Mouse (Mus musculus) heart, postnatal 36 days (tissue): ENCODE measurements around the gene Ssrp1. TPM values are rescaled to one million over a fixed set of nuclear protein-coding genes. Genes with fewer than 3 reads are reported as not detected.
A peak's percentile ranks its signal among the peaks of the same experiment; 100 is the strongest.

ENCODE experiments used
- DNase-seq, 2 experiments: peaks; one replicate each; pipeline ENCODE4 v3.0.0; 2021 to 2022
- intact Hi-C: fragments of 180-260 bp; cut with DNase I; formaldehyde crosslinking; loops from one replicate; pipeline ENCODE4 v1.15.1; 2025
- total RNA-seq, 2 experiments: library from RNA; stranded (reverse); gene quantifications; 2 replicates each; pipeline ENCODE4 v1.2.3; 2021

Ssrp1 gene
- 10 to 100 TPM; 40.6 to 41.6 TPM for total RNA-seq

- intact Hi-C loops = loop anchor here (1.0 kb wide), 1 partner anchor 10 kb away; no protein-coding TSS in a partner anchor
- peak; percentile 91 to 93 for DNase-seq
Measured at GRCm38 (mm10) chr2:85037047-85038026, at the start of gene Ssrp1, which contains the start of gene P2rx3. TSS of gene Ssrp1 (plus strand) at chr2:85037234. TSS of gene P2rx3 (minus strand) at chr2:85037462.

DNA sequence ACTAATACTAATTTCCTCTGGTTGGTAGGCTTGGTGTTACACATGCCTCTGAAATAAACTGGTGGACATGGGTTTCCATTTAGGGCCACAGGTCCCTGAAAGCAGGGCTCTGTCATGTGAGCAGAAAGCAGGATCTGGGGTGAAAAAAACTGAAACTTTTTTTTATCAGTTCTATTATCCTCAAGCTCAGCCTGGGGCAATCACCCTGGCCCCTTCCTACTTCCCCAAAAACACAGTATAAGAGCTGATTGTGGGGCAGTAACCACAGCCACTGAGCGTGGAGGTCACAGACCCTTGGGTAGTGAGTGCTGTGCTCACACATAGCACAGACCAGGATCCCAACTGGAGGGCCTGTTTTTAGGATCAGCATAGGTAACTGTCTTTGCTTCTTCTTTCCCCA lies 49.1 kb upstream of the Ssrp1 start, which contains the start of gene Prg3:
Prg3 (plus strand) TSS at position 286 of the 400 bp plus-strand sequence.
- intact Hi-C loops = no loop called here
- no peak for DNase-seq

DNA sequence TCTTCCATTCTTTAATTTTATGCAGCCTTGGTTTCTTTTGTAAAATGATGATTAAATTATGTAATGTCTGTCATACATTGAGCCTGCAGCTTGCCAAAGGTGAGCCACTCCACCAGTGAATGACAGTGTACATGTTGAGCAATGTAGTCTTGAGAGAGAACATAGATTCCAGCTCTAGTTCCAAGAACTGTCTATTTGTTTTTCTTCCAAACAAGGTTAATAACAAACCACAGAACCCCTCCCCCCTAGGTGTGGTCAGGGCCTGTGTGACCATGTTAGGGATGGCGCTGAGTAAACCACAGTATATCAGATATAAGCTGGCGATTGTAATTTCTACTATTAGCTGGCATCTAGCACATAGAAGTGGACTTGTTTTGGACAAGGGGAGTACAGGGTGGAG lies 40.7 kb upstream of the Ssrp1 start:
- intact Hi-C loops = no loop called here
- DNase-seq = no peak

GRCm38 (mm10) chr2:84999486-85000181 lies 37.4 kb upstream of the Ssrp1 start:
- intact Hi-C loops = no loop called here
- peak; percentile 24 to 28 for DNase-seq

DNA sequence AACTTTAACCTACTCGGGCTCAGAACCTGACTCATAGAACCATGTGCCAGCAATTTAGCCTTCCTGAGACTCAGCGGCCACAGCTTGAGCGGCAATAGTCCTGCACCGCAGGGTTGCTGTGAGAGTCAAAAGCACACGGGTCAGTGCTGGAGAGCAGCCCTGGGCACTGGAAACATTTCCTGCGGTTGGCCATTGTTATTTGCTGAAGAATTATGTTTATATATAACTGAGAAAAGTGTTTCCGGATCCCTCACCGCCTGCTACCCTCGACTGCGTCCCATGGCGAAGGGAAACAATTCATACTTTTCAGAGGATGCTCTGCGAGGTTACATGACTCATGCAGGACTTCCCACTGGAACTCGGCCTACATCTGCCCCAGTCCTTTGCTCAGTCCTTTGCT lies 35.5 kb upstream of the Ssrp1 start:
- peak in 1 of 2 experiments; percentile 14 for DNase-seq
- intact Hi-C loops = no loop called here

GRCm38 (mm10) chr2:85002575-85002974 lies 34.5 kb upstream of the Ssrp1 start:
- intact Hi-C loops = no loop called here
- DNase-seq = no peak

GRCm38 (mm10) chr2:85004341-85004740 lies 32.7 kb upstream of the Ssrp1 start:
- intact Hi-C loops = no loop called here
- DNase-seq = no peak

DNA sequence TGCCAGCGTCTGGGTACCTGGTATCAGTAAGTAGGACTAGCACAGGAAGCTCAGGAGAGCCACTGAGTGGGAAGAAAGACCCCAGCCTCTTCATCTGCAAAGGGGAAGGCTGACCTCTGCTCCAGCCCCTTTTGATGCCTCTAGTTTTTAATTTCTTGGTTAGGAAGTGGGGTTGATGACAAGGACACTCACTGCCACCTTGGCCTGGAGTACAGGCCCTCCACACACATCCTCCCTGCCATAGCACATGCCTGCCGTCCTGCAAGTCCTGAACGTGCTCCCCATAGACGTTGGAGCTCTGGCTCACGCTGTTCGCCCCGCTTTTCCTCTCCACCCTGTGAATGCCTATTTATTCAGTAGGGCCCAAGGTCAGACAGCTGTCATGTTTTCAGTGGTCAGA lies 30.4 kb upstream of the Ssrp1 start:
- intact Hi-C loops = loop anchor here (2.0 to 5.0 kb wide), 2 partner anchors 138 to 174 kb away; no protein-coding TSS in a partner anchor
- DNase-seq = no peak

DNA sequence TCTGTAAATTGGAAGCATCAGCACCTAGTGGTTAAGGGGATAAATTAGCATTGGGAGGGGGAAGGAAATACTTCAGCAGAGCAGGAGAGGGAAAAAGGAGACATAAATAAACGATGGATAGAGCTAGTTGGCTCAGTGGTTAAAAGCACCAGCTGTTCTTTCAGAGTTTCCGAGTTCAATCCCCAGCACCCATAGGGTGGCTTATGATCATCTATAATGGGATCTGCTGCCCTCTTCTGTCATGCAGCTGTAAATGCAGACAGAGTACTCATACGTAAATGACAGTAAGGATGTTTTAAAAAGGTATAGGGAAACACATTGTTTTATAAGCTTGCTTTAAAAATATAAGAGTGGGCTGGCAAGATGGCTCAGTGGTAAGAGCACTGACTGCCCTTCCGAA lies 29.3 kb upstream of the Ssrp1 start:
- DNase-seq = peak in 1 of 2 experiments; percentile 18
- intact Hi-C loops = loop anchor here (1.0 to 5.0 kb wide), 4 partner anchors 51 to 175 kb away; partner anchors contain the start of gene Rtn4rl2

GRCm38 (mm10) chr2:85009212-85009611 lies 27.8 kb upstream of the Ssrp1 start:
- intact Hi-C loops = loop anchor here (5.0 kb wide), 1 partner anchor 177 kb away; no protein-coding TSS in a partner anchor
- no peak for DNase-seq

- peak; percentile 11 for DNase-seq
- intact Hi-C loops = no loop called here
Measured at GRCm38 (mm10) chr2:85011906-85012604, 25.0 kb upstream of the Ssrp1 start.

DNA sequence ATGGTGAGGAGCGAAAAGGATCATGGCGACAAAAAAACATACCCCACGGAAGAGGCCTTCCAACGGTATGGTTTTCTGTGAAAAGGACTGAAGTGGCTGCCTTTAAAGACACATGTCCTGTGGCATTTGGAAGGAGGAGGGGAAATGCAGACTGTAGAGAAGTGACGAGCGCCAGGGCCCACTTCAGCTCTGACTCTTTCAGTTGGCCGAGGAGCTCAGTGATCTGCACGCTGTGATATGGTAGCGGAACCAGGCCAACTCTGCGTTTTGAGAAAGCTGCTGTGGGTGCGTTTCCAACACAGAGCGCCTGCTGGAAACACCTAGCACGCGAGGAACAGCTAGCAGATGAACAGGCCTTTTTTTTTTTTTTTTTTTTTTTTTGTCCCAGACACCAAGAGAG lies 24.4 kb upstream of the Ssrp1 start:
- intact Hi-C loops = no loop called here
- DNase-seq = no peak

DNA sequence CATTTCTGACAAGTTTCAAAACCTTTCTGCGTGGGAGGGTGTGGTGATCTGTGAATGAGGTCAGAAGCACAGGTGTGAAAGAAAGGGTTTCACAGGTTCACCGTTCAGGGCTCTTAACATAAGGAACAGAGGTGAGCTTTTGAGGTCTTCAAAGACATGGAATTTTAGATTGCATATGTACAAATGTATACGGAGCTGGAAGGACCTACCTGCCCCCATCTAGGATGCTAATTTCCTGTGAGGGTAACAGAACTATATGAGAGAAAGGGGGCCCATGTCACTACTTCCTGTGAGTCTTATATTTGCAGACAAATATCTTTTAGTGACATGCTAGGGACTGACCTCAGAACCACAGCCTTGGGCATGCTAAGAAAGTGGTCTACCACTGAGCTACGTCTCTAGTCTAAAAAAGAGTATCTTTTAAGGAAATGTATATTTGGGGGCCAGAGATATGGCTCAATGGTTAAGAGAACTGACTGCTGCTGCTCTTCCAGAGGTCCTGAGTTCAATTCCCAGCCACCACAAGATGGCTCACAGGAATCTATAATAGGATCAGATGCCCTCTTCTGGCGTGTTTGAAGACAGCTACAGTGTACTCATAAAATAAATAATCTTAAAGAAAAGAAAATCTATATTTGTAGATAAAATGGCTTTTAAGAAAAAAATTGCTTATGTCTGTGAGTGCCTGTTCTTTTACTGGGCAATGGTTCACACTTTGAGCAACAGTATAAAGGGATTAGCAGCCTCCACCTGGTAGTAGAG lies 23.0 kb upstream of the Ssrp1 start:
- no peak for DNase-seq
- intact Hi-C loops = no loop called here

- intact Hi-C loops = no loop called here
- no peak for DNase-seq
Measured at GRCm38 (mm10) chr2:85014588-85014982, 22.4 kb upstream of the Ssrp1 start.

DNA sequence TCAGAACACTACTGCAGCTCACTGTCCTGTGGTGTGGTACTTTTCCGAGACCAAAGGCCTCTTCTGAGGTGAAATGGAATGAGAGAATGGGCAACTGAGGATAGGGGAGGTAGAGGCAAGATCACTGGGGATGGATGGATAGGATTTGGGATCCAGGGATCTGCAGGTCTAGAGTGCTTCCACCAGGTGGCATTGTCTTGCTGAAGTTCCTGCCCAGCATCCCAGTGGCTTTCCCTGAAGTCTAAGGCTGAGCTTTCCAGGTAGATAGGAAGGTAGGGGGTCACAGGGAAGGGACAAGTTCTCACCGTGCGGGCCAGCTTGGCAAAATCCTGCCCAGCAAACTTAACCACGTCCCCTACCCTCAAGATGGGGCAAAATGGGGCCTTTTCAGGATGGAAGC lies 15.0 kb upstream of the Ssrp1 start:
- intact Hi-C loops = loop anchor here (2.0 to 5.0 kb wide), 2 partner anchors 225 to 540 kb away; no protein-coding TSS in a partner anchor
- no peak for DNase-seq

DNA sequence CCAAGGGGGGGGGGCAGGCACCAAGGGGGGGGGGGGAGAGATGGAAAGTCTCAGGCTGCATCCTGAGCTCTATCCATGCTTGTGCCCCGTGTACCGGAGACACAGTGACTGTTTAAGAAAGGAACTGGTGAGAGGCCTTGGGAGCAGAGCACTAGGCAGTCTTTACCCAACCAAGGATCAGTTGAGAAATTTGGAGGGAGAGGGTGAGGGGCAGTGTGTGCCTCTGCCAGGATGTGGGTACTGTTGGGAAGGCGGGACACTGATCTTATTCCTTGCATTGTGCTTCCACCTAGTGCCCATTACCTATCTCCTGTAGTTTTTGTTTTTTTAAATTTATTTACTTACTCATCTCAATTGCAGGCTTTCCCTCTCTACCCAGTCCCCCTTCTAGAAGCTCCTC lies 10.9 kb upstream of the Ssrp1 start:
- intact Hi-C loops = no loop called here
- DNase-seq = no peak

GRCm38 (mm10) chr2:85027281-85027680 lies 9.8 kb upstream of the Ssrp1 start:
- intact Hi-C loops = no loop called here
- DNase-seq = no peak

DNA sequence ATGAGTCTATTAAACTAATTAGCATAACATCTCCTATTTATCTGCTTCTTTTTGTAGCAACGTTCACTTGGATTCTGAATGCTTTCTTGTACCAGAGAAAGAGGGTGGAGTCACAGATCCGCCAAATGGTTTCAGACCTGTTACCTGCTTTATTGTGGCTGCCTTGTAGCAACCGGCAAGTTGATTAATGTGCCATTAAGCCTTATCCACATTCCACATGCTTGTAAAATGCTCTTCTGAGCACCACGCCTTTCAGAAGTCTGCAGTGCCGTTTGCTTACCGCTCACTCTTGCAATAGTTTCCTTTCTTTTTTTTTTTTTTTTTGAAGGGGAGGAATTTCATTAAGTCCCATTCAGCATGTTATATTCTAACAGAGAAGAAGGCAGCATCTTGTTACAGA lies 7.1 kb upstream of the Ssrp1 start:
- no peak for DNase-seq
- intact Hi-C loops = no loop called here

- no peak for DNase-seq
- intact Hi-C loops = no loop called here
Measured at GRCm38 (mm10) chr2:85030989-85031388, 6.0 kb upstream of the Ssrp1 start.

DNA sequence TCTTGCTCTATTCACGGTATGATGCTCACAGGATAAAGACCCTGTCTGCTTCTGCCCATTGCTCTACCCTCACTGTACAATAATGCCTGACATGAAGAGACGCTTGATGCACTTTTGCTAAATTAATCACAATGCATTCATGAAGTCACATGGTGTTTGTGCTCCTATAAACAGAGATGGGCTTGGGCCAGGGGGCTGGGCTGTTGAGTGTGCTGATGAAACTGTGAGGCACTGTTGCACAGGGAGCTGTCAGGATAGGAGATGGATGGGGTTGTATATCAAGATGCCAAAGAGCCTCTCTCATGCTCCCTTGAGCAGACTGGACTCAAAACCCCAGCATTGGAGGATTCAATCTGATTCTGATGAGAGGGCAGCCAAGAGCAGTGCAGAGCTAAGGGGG lies 3.9 kb upstream of the Ssrp1 start:
- no peak for DNase-seq
- intact Hi-C loops = no loop called here
